Mouse (Mus musculus): ENCODE results near the gene Gpatch8.

- TF ChIP-seq CTCF (IDR thresholded peaks at IDR 0.05; ENCODE audit: borderline replicate concordance, control insufficient read depth, extremely low read depth, insufficient read depth, low read length, poor library complexity) (no peak), POLR2A (IDR thresholded peaks at IDR 0.05; ENCODE audit: control insufficient read depth, extremely low read depth, insufficient read depth, low read length, poor library complexity) (no peak)
These were observed 103.1 kb downstream of the Gpatch8 start for GRCm38 (mm10) chr11:102453131-102453530.
